In the genomic region with DNA sequence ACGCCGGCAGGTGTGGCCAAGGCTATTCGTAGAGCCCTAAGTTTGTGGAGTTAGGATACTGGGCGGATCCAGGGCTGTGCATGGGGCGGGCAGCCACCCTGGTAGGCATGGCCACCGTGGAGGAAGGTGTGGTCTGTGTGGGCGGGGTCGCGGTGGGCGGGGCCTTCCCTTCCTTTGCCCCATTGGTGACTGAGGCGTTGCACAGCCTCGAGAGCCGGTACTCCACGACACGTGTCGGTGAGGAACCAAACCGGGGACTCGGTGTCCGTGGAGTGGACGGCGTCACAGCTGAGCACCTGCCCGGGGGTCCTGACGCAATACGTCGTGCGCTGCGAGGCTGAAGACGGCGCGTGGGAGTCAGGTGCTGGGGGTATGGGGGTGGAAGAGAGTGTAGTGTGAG, we compare ENCODE assay signal across 8 mouse cellular contexts. TPM values are rescaled to one million over a fixed set of nuclear protein-coding genes. Genes with fewer than 3 reads are reported as not detected.
A peak's percentile ranks its signal among the peaks of the same experiment; 100 is the strongest.
DNase-seq lines count a peak whose midpoint lies in the region; ATAC-seq and TF ChIP-seq lines count a peak whose summit lies in the region.

No protein-coding gene starts in this region.

- H3K4me1 ChIP-seq in embryonic facial prominence, embryonic 10.5 days = peaks cover 27% of the 10 kb centered on the region
- no peaks in the 10 kb centered on the region for H3K4me1 ChIP-seq in hindbrain, postnatal 0 days (ENCODE audit: insufficient read depth, low read length)
- H3K4me1 ChIP-seq in liver, embryonic 12.5 days = peaks cover 35% of the 10 kb centered on the region

- peak overlapping the region; percentile 36 for H3K4me3 ChIP-seq in embryonic facial prominence, embryonic 10.5 days
- H3K4me3 ChIP-seq in hindbrain, postnatal 0 days (ENCODE audit: low read length) = peak overlapping the region; percentile 10; the same call in 1 of the 2 replicates
- H3K4me3 ChIP-seq in liver, embryonic 12.5 days = peak overlapping the region; percentile 26; the same call in 1 of the 2 replicates
- H3K4me3 ChIP-seq in myocyte = peak overlapping the region; percentile 38

- H3K27me3 ChIP-seq in embryonic facial prominence, embryonic 10.5 days (replicated peaks; ENCODE audit: low read depth, poor library complexity, severe bottlenecking) = peaks cover 88% of the 10 kb centered on the region
- H3K27me3 ChIP-seq in hindbrain, postnatal 0 days (ENCODE audit: insufficient read depth, low read length) = no peaks in the 10 kb centered on the region
- peaks cover 87% of the 10 kb centered on the region for H3K27me3 ChIP-seq in liver, embryonic 12.5 days (replicated peaks)
- no peaks in the 10 kb centered on the region for H3K27me3 ChIP-seq in myocyte (ENCODE audit: control insufficient read depth, insufficient read depth, insufficient read length)

- no peaks in the 10 kb centered on the region for H3K36me3 ChIP-seq in embryonic facial prominence, embryonic 10.5 days (replicated peaks)
- no peaks in the 10 kb centered on the region for H3K36me3 ChIP-seq in hindbrain, postnatal 0 days (ENCODE audit: insufficient read depth, low read length)
- no peaks in the 10 kb centered on the region for H3K36me3 ChIP-seq in liver, embryonic 12.5 days
- H3K36me3 ChIP-seq in myocyte (ENCODE audit: control insufficient read depth, insufficient read depth) = peaks cover 3% of the 10 kb centered on the region

- peak; percentile 51 for DNase-seq in layer of hippocampus, adult 11-12 months (ENCODE audit: low spot score)
- DNase-seq in layer of hippocampus, adult 9-11 months = no peak
- DNase-seq in embryonic facial prominence, embryonic 10.5 days (ENCODE audit: low spot score) = peak; percentile 64
- no peak for DNase-seq in hindbrain, postnatal 0 days (ENCODE audit: low spot score)
- no peak for DNase-seq in layer of hippocampus, postnatal 10 days (ENCODE audit: low spot score in 2 of 2)

- peak overlapping the region; percentile 36 for H3K4me2 ChIP-seq in hindbrain, postnatal 0 days (ENCODE audit: low read depth, low read length)
- peak overlapping the region; percentile 64 for H3K4me2 ChIP-seq in liver, embryonic 12.5 days
- peak overlapping the region; percentile 96 for H3K4me2 ChIP-seq in myocyte (ENCODE audit: low read depth)

- peak; percentile 91 for TF ChIP-seq POLR2A in myocyte (IDR thresholded peaks at IDR 0.05; ENCODE audit: insufficient read length, low read depth)

- no peak overlapping the region for H3ac ChIP-seq in myocyte (ENCODE audit: control insufficient read depth, insufficient read length)

- WGBS in embryonic facial prominence, embryonic 10.5 days = 6% methylated on average over 30 of the region's 30 CpGs
- 10% methylated on average over 26 of the region's 30 CpGs for WGBS in hindbrain, postnatal 0 days
- WGBS in liver, embryonic 12.5 days (ENCODE audit: insufficient replicate concordance) = 6% methylated on average over 30 of the region's 30 CpGs

- ATAC-seq in hindbrain, postnatal 0 days = peak; percentile 56; the same call in 1 of the 2 replicates
- peak; percentile 82 for ATAC-seq in liver, embryonic 12.5 days
- no peak for ATAC-seq in megakaryocyte-erythroid progenitor cell, adult 5-6 weeks (replicated peaks; ENCODE audit: low FRiP score, low TSS enrichment, poor library complexity, severe bottlenecking)

- no peak overlapping the region for H3K27ac ChIP-seq in embryonic facial prominence, embryonic 10.5 days (replicated peaks)
- H3K27ac ChIP-seq in hindbrain, postnatal 0 days = no peak overlapping the region
- no peak overlapping the region for H3K27ac ChIP-seq in liver, embryonic 12.5 days

- peaks cover 16% of the 10 kb centered on the region for H3K9me3 ChIP-seq in embryonic facial prominence, embryonic 10.5 days
- H3K9me3 ChIP-seq in hindbrain, postnatal 0 days (ENCODE audit: low read length) = peaks cover 7% of the 10 kb centered on the region; the same call in 1 of the 2 replicates
- no peaks in the 10 kb centered on the region for H3K9me3 ChIP-seq in liver, embryonic 12.5 days (replicated peaks)

- no peak for TF ChIP-seq CTCF in hindbrain, postnatal 0 days (IDR thresholded peaks at IDR 0.05; ENCODE audit: low read depth)

- no peaks in the 10 kb centered on the region for H3K79me2 ChIP-seq in myocyte (ENCODE audit: control insufficient read depth, insufficient read depth)

- H3K9ac ChIP-seq in hindbrain, postnatal 0 days (replicated peaks; ENCODE audit: low read length) = no peak overlapping the region
- H3K9ac ChIP-seq in liver, embryonic 12.5 days = peak overlapping the region; percentile 45

TF ChIP-seq in myocyte, 11 proteins besides CTCF, POLR2A, EP300 and RAD21:
- TF ChIP-seq POLR2AphosphoS2 (IDR thresholded peaks at IDR 0.05; ENCODE audit: insufficient read length, low read depth) (peak; percentile 89), MYOG (IDR thresholded peaks at IDR 0.05; ENCODE audit: control insufficient read depth in 1 of 3, insufficient read depth in 1 of 3, insufficient read length in 2 of 3, low read depth in 2 of 3) (peak in 1 of 3 experiments; percentile 4), MAX (IDR thresholded peaks at IDR 0.05; ENCODE audit: low read depth) (no peak), MYOD1 (IDR thresholded peaks at IDR 0.05; ENCODE audit: control insufficient read depth in 1 of 3, insufficient read length in 2 of 3, low read depth in 2 of 3) (peak in 1 of 3 experiments; percentile 11)

RNA-seq across cellular contexts. Expression of a gene that starts 8.4 kb away (rescaled TPM):
- polyA plus RNA-seq in embryonic facial prominence, embryonic 10.5 days (2016; fragmentation: Nextera tagmentation; extraction: Ambion mirVana) = not detected in 2 replicates
- total RNA-seq in hindbrain, postnatal 0 days (2014; rRNA removed) = not detected in 2 replicates
- not detected in 2 replicates for polyA plus RNA-seq in hindbrain, postnatal 0 days (2015; fragmentation: Nextera tagmentation; extraction: Ambion mirVana)
- polyA plus RNA-seq in liver, embryonic 12.5 days (2016; fragmentation: Nextera tagmentation; extraction: Ambion mirVana) = 0.18 and 0.22 TPM in 2 replicates
- polyA plus RNA-seq in myocyte (2012; fragmentation: generic; extraction: Trizol) = 6.5 TPM
- 0.31 and 0.79 TPM in 2 replicates for total RNA-seq in megakaryocyte-erythroid progenitor cell, adult 5-6 weeks (2014; fragmentation: Nextera tagmentation)
- 1.6 and 2.0 TPM in 2 replicates for total RNA-seq in megakaryocyte-erythroid progenitor cell, adult 5-6 weeks (2017)
- under 1 TPM; 0.30 to 0.38 TPM for total RNA-seq in layer of hippocampus, postnatal 10 days (2021)

RNA-seq across cellular contexts. Expression of a gene that starts 11.8 kb away (rescaled TPM):
- 12.4 and 13.9 TPM in 2 replicates for polyA plus RNA-seq in embryonic facial prominence, embryonic 10.5 days (2016; fragmentation: Nextera tagmentation; extraction: Ambion mirVana)
- 35.2 and 42.1 TPM in 2 replicates for total RNA-seq in hindbrain, postnatal 0 days (2014; rRNA removed)
- polyA plus RNA-seq in hindbrain, postnatal 0 days (2015; fragmentation: Nextera tagmentation; extraction: Ambion mirVana) = 16.2 and 16.7 TPM in 2 replicates
- polyA plus RNA-seq in liver, embryonic 12.5 days (2016; fragmentation: Nextera tagmentation; extraction: Ambion mirVana) = 9.8 and 10.4 TPM in 2 replicates
- 31.7 TPM for polyA plus RNA-seq in myocyte (2012; fragmentation: generic; extraction: Trizol)
- 44.0 and 54.3 TPM in 2 replicates for total RNA-seq in megakaryocyte-erythroid progenitor cell, adult 5-6 weeks (2014; fragmentation: Nextera tagmentation)
- 6.2 and 7.3 TPM in 2 replicates for total RNA-seq in megakaryocyte-erythroid progenitor cell, adult 5-6 weeks (2017)
- total RNA-seq in layer of hippocampus, postnatal 10 days (2021) = 100 to 1,000 TPM; 179 to 186 TPM

RNA-seq across cellular contexts. Expression of a gene that starts 22.8 kb away (rescaled TPM):
- 5.1 and 5.8 TPM in 2 replicates for polyA plus RNA-seq in embryonic facial prominence, embryonic 10.5 days (2016; fragmentation: Nextera tagmentation; extraction: Ambion mirVana)
- 12.1 and 17.1 TPM in 2 replicates for total RNA-seq in hindbrain, postnatal 0 days (2014; rRNA removed)
- polyA plus RNA-seq in hindbrain, postnatal 0 days (2015; fragmentation: Nextera tagmentation; extraction: Ambion mirVana) = 4.6 and 4.9 TPM in 2 replicates
- polyA plus RNA-seq in liver, embryonic 12.5 days (2016; fragmentation: Nextera tagmentation; extraction: Ambion mirVana) = 16.1 and 17.8 TPM in 2 replicates
- polyA plus RNA-seq in myocyte (2012; fragmentation: generic; extraction: Trizol) = 5.8 TPM
- 27.6 and 29.1 TPM in 2 replicates for total RNA-seq in megakaryocyte-erythroid progenitor cell, adult 5-6 weeks (2014; fragmentation: Nextera tagmentation)
- 8.0 and 11.8 TPM in 2 replicates for total RNA-seq in megakaryocyte-erythroid progenitor cell, adult 5-6 weeks (2017)
- 10 to 100 TPM; 15.7 to 18.1 TPM for total RNA-seq in layer of hippocampus, postnatal 10 days (2021)

RNA-seq across cellular contexts. Expression of a gene that starts 40.2 kb away (rescaled TPM):
- 79.2 and 79.8 TPM in 2 replicates for polyA plus RNA-seq in embryonic facial prominence, embryonic 10.5 days (2016; fragmentation: Nextera tagmentation; extraction: Ambion mirVana)
- 162 and 176 TPM in 2 replicates for total RNA-seq in hindbrain, postnatal 0 days (2014; rRNA removed)
- polyA plus RNA-seq in hindbrain, postnatal 0 days (2015; fragmentation: Nextera tagmentation; extraction: Ambion mirVana) = 101 and 103 TPM in 2 replicates
- 23.3 and 27.3 TPM in 2 replicates for polyA plus RNA-seq in liver, embryonic 12.5 days (2016; fragmentation: Nextera tagmentation; extraction: Ambion mirVana)
- 130 TPM for polyA plus RNA-seq in myocyte (2012; fragmentation: generic; extraction: Trizol)
- total RNA-seq in megakaryocyte-erythroid progenitor cell, adult 5-6 weeks (2014; fragmentation: Nextera tagmentation) = 30.7 and 51.4 TPM in 2 replicates
- 29.2 and 33.9 TPM in 2 replicates for total RNA-seq in megakaryocyte-erythroid progenitor cell, adult 5-6 weeks (2017)
- 100 to 1,000 TPM; 170 to 174 TPM for total RNA-seq in layer of hippocampus, postnatal 10 days (2021)

RNA-seq across cellular contexts. Expression of a gene that starts 46.4 kb away (rescaled TPM):
- polyA plus RNA-seq in embryonic facial prominence, embryonic 10.5 days (2016; fragmentation: Nextera tagmentation; extraction: Ambion mirVana) = 4.7 and 5.1 TPM in 2 replicates
- total RNA-seq in hindbrain, postnatal 0 days (2014; rRNA removed) = 29.8 and 33.6 TPM in 2 replicates
- 7.8 and 10.8 TPM in 2 replicates for polyA plus RNA-seq in hindbrain, postnatal 0 days (2015; fragmentation: Nextera tagmentation; extraction: Ambion mirVana)
- polyA plus RNA-seq in liver, embryonic 12.5 days (2016; fragmentation: Nextera tagmentation; extraction: Ambion mirVana) = 0.55 and 0.72 TPM in 2 replicates
- 11.9 TPM for polyA plus RNA-seq in myocyte (2012; fragmentation: generic; extraction: Trizol)
- total RNA-seq in megakaryocyte-erythroid progenitor cell, adult 5-6 weeks (2014; fragmentation: Nextera tagmentation) = 0.32 TPM in 1 of 2 replicates, not detected in the other
- 2.9 TPM in 1 of 2 replicates, not detected in the other for total RNA-seq in megakaryocyte-erythroid progenitor cell, adult 5-6 weeks (2017)
- 10 to 100 TPM; 25.3 to 28.3 TPM for total RNA-seq in layer of hippocampus, postnatal 10 days (2021)

Comparison
In these comparisons a context has a peak if more than half of its experiments do, and no peak if none do; other contexts are left out.
1. DNase-seq: peak in layer of hippocampus, adult 11-12 months (single experiment) and embryonic facial prominence, embryonic 10.5 days (single experiment); none in layer of hippocampus, adult 9-11 months (single experiment), hindbrain, postnatal 0 days (single experiment) and layer of hippocampus, postnatal 10 days (0 of 2).
2. H3K4me2 ChIP-seq: peak in every context shown above with its lines; median percentile 96 in myocyte; 64 in liver, embryonic 12.5 days; 36 in hindbrain, postnatal 0 days.
3. Peak in every context shown above with its lines, with median percentiles within 50 percentile points of each other: H3K4me3 ChIP-seq.